Mouse (Mus musculus) liver, embryonic 14.5 days (tissue): Measurements from ENCODE around the gene Ltbp2. TPM values are rescaled to one million over a fixed set of nuclear protein-coding genes. Genes with fewer than 3 reads are reported as not detected.

Source experiments
- ATAC-seq: fragments of 200-750 bp; cut with Nextera tagmentation; 2 replicates; pipeline ENCODE4 v1.8.0; 2017; ENCODE audit warnings: moderate number of reproducible peaks, mild to moderate bottlenecking, moderate library complexity; ENCODE audit not compliant: insufficient read depth
- DNase-seq, 3 experiments: peaks; one replicate each; pipeline ENCODE4 v3.0.0-alpha.2; 2012 to 2013; ENCODE audit warnings: low read depth in 3 of 3, low spot score in 3 of 3
- H3K27ac ChIP-seq: fragments of 300-500 bp; sonication (generic); 2 replicates; pipeline ENCODE4 v1.5.1; 2014; ENCODE audit warnings: moderate library complexity, mild to moderate bottlenecking, control low read depth, inconsistent platforms
- H3K27me3 ChIP-seq: fragments of 300-500 bp; sonication (generic); 2 replicates; pipeline ENCODE4 v1.6.1; 2014; ENCODE audit warnings: mild to moderate bottlenecking, low read length, moderate library complexity; ENCODE audit not compliant: control insufficient read depth, insufficient read depth
- H3K36me3 ChIP-seq: fragments of 300-500 bp; sonication (generic); replicated peaks from 2 replicates; pipeline ENCODE4 v1.6.1; 2014; ENCODE audit warnings: low read depth; ENCODE audit not compliant: control insufficient read depth, insufficient read depth
- H3K4me1 ChIP-seq, 2 experiments: fragments of 200-500 bp in 1 of 2; fragments of 300-500 bp in 1 of 2; sonication (generic) in 1 of 2; replicated peaks; 2 replicates each; pipeline ENCODE4 v1.6.1; 2012 to 2014; ENCODE audit warnings: antibody characterized with exemption in 1 of 2, inconsistent platforms in 1 of 2, low read length in 1 of 2; ENCODE audit not compliant: control insufficient read depth in 2 of 2, insufficient read depth in 2 of 2
- H3K4me2 ChIP-seq: fragments of 300-500 bp; sonication (generic); 2 replicates; pipeline ENCODE4 v1.6.1; 2014; ENCODE audit warnings: low read depth, mild to moderate bottlenecking, control low read depth, moderate library complexity
- H3K4me3 ChIP-seq, 2 experiments: fragments of 200-500 bp in 1 of 2; fragments of 300-500 bp in 1 of 2; sonication (generic) in 1 of 2; 2 replicates each; pipeline ENCODE4 v1.5.1; 2012 to 2014; ENCODE audit warnings: low read depth in 2 of 2, low read length in 2 of 2, mild to moderate bottlenecking in 2 of 2, control low read depth in 1 of 2, inconsistent platforms in 1 of 2, moderate library complexity in 1 of 2; ENCODE audit not compliant: insufficient read depth in 1 of 2
- H3K9ac ChIP-seq: fragments of 300-500 bp; sonication (generic); replicated peaks from 2 replicates; pipeline ENCODE4 v1.6.1; 2014; ENCODE audit warnings: mild to moderate bottlenecking, control low read depth, moderate library complexity
- H3K9me3 ChIP-seq: fragments of 300-500 bp; sonication (generic); 2 replicates; pipeline ENCODE4 v1.6.1; 2016; ENCODE audit warnings: low read length, mixed read lengths; ENCODE audit not compliant: control insufficient read depth
- CTCF ChIP-seq: IDR thresholded peaks from 2 replicates; pipeline ENCODE4 v1.5.1; 2016; ENCODE audit warnings: antibody characterized with exemption, low read depth, control low read depth
- EP300 ChIP-seq: IDR thresholded peaks from 2 replicates; pipeline ENCODE4 v1.6.1; 2016; ENCODE audit warnings: antibody characterized with exemption, low read depth
- WGBS: fragments of 180-500 bp; shearing (Covaris S2); extraction: QIAGEN DNeasy Blood & Tissue Kit; methylation state at CpG from one replicate; pipeline ENCODE4 v1.1.7; 2014; ENCODE audit not compliant: insufficient replicate concordance; 5-methylcytosine and 5-hydroxymethylcytosine counted together
- polyA plus RNA-seq, 2 experiments: library from polyadenylated mRNA; depleted of rRNA in 1 of 2; stranded (reverse) in 1 of 2; unstranded in 1 of 2; fragments of >200 nt; fragmentation: Nextera tagmentation in 1 of 2; extraction: Ambion mirVana in 1 of 2; gene quantifications; 2 replicates each; pipeline versions ENCODE4 v1.2.1 to v1.2.3; 2012 to 2014

Ltbp2 gene
- polyA plus RNA-seq, 2 experiments: 0.08 to 0.21 TPM

DNA sequence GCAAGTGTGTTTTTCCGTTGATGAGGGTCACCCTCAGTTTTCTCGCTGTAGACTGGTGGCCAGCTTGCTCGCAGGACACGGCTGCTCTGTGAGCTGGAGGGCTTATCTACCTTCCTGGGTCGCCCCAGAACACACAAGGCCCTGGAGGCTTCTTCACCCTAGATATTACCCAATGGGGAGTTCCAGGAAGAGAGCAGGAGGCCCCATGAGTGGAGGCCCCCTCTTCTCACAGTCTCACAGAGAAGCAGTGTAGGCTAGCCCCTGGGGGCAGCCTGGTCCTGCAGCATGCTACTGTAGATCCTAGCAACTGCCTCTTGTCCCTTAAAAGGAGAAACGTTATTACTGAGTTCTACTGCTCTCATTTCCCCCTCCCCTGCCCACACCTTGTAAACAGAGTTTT, 28.4 kb downstream of the Ltbp2 start:
- Histone ChIP-seq H3K36me3 (no peaks in the 10 kb centered on the region), H3K4me1 (peaks cover 11 to 33% of the 10 kb centered on the region in 2 experiments), H3K9ac (peak overlapping the region; percentile 32), H3K4me3 (no peak overlapping the region), H3K27me3 (peaks cover 12% of the 10 kb centered on the region; the same call in 1 of the 2 replicates), H3K4me2 (peak overlapping the region; percentile 15; the same call in 1 of the 2 replicates), H3K27ac (no peak overlapping the region), H3K9me3 (no peaks in the 10 kb centered on the region)
- ATAC-seq: peak; percentile 66; the same call in 1 of the 2 replicates
- DNase-seq: no peak
- TF ChIP-seq CTCF (no peak), EP300 (no peak)
- 18% methylated on average over 6 of the region's 6 CpGs for WGBS

DNA sequence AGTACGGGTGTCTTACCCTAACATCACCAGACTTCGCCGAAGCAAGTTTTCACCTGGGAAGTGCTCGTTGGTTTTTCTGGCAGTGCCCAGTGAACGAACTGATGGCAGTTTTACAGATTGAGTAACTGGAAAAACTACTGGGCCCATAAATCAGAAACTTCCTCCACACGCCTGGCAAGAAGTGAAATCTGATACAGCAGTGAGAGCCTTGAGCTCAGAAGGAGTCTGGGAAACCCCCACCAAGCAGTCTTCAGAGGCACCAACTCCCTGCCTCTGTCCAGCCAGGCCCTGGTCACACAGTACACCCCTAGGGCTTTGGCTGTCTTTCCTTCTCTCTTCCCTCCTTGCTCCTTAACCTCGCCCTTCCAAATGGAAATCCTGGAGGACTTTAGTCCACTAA, 28.9 kb downstream of the Ltbp2 start:
- Histone ChIP-seq H3K4me1 (peaks cover 10 to 32% of the 10 kb centered on the region in 2 experiments), H3K9me3 (no peaks in the 10 kb centered on the region), H3K4me3 (no peak overlapping the region), H3K4me2 (no peak overlapping the region), H3K27ac (no peak overlapping the region), H3K36me3 (no peaks in the 10 kb centered on the region), H3K9ac (no peak overlapping the region), H3K27me3 (peaks cover 12% of the 10 kb centered on the region; the same call in 1 of the 2 replicates)
- TF ChIP-seq CTCF (no peak), EP300 (no peak)
- ATAC-seq (no peak; the same call in 1 of the 2 replicates), DNase-seq (no peak)
- WGBS: 36% methylated on average over 7 of the region's 7 CpGs

DNA sequence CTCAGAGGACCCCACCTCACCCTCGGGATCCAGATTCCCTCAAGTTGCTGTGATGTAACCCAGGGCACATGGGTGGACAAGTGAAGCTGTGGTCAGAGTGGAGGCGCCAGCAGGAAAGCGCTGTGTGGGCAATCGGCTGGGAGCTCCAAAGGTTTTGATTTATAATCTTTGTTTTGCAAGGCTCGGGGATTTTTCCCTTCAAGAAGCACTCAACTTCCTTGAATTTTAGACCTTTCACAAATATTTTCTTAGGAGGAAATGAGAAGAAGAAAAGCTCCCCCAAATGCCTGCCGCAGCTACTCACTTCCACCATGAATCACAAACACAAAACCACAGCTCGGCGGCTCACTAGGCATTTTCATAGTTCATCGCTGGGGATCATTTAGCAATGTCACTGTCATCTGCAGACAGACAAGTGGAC, 29.7 kb downstream of the Ltbp2 start:
- Histone ChIP-seq H3K27ac (no peak overlapping the region), H3K9ac (no peak overlapping the region)
- no peak for DNase-seq

DNA sequence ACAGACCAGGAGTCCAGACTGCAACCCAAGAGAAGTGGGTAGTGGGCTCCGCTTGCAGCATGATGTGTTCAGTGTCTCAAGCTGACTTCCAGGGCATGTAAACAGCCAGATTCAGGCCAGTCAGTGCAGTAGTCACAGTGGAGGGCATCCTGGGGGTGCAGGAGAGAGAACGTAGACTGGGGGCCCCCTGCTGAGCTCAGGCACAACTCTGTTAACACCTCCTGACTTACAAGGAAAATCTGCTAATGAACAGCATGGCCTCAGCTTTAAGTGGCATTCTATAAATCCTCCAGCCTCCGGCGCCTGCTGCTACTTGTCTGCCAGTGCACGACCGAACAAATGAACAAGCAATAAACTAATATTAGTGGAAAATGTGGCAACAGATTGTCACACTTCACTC, 33.6 kb downstream of the Ltbp2 start:
- no peak overlapping the region for H3K4me2 ChIP-seq
- no peaks in the 10 kb centered on the region for H3K36me3 ChIP-seq
- H3K27me3 ChIP-seq: peaks cover 12% of the 10 kb centered on the region; the same call in 1 of the 2 replicates
- H3K9ac ChIP-seq: no peak overlapping the region
- peaks cover 3 to 11% of the 10 kb centered on the region in 2 experiments for H3K4me1 ChIP-seq
- H3K9me3 ChIP-seq: no peaks in the 10 kb centered on the region
- TF ChIP-seq EP300 (no peak), CTCF (no peak)
- no peak overlapping the region for H3K4me3 ChIP-seq
- ATAC-seq (no peak), DNase-seq (no peak)
- WGBS: 73% methylated on average over 6 of the region's 6 CpGs
- H3K27ac ChIP-seq: no peak overlapping the region

More for the DNA sequence above, 29.7 kb downstream of the Ltbp2 start:
- no peak overlapping the region for H3K4me3 ChIP-seq
- no peak for ATAC-seq
- no peak overlapping the region for H3K4me2 ChIP-seq
- H3K27me3 ChIP-seq: peaks cover 12% of the 10 kb centered on the region; the same call in 1 of the 2 replicates
- H3K36me3 ChIP-seq: no peaks in the 10 kb centered on the region
- no peaks in the 10 kb centered on the region for H3K9me3 ChIP-seq
- H3K4me1 ChIP-seq: peaks cover 10 to 27% of the 10 kb centered on the region in 2 experiments
- WGBS: 16% methylated on average over 9 of the region's 9 CpGs
- no peak for TF ChIP-seq CTCF
- TF ChIP-seq EP300: no peak

DNA sequence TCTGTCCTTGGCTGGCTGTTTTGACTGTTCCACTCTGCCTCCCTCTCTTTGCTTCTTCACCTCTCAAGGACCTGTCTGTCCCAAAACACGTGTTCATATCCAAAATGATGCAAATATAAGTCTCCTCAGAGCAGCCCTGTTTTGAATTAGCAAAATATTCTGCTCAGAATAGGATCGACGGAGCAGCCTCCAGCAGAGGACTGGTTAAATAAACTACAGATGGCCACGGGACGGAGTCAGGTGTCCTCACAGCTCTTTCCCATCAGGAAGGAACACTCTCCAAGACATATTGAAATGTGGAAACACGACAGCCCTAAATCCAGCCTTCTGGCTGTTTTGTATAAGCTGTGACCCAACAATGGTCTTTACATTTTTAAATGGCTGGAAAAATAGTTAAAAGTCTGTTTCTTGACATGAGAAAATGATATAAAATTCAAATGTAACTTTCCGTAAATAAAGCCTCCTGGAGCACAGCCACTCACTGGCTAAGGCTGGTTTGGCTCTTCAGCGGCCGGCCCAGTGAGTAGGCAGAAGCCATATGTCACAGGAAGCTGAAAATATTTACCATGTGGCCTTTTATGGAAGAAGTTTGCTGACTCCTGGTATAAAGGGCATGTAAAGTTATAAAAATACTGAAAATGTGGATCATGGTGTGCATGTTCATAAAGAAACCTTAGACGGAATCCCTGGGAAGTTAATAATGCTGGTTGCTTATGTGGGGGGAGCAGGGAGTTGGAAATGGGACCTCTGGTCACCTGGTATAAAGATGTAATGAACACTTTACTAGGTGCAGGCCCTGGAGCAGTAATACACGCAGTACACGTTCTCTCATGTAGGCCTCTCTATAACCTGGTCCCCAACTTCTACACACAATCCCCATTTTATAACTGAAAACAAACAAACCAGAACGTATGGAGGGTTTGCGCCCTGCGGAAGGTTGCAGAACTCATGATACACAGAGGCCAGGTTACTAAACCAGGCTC, 34.9 kb downstream of the Ltbp2 start:
- Histone ChIP-seq H3K27ac (no peak overlapping the region), H3K27me3 (peaks cover 12% of the 10 kb centered on the region; the same call in 1 of the 2 replicates), H3K9me3 (no peaks in the 10 kb centered on the region), H3K4me3 (no peak overlapping the region), H3K9ac (no peak overlapping the region), H3K4me1 (0 out of 4 replicates have a peak, but pooled peaks cover 0 to 3% of the 10 kb centered on the region in 2 experiments), H3K36me3 (no peaks in the 10 kb centered on the region), H3K4me2 (no peak overlapping the region)
- TF ChIP-seq CTCF (no peak), EP300 (no peak)
- WGBS: 74% methylated on average over 15 of the region's 15 CpGs
- DNase-seq (no peak), ATAC-seq (no peak)
